Mouse (Mus musculus) granulocyte monocyte progenitor cell, adult 5-6 weeks (primary cell): Measurements from ENCODE around the gene Olfr676. TPM values are rescaled to one million over a fixed set of nuclear protein-coding genes. Genes with fewer than 3 reads are reported as not detected.
"Not testable (repeated sequence)": the region's sequence is repeated elsewhere in the genome, so short reads cannot be mapped to it uniquely, and the experiment has no call there.

Source experiments
- ATAC-seq: replicated peaks from 2 replicates; pipeline ENCODE4 v1.8.0; 2016; ENCODE audit warnings: mild to moderate bottlenecking, moderate TSS enrichment, inconsistent platforms; ENCODE audit not compliant: poor library complexity, severe bottlenecking
- total RNA-seq, 2 experiments: library from RNA; stranded (forward) in 1 of 2; stranded (reverse) in 1 of 2; fragments of 200-712, 200-1000 nt in 1 of 2; fragments of >200 nt in 1 of 2; fragmentation: Nextera tagmentation in 1 of 2; gene quantifications; 2 replicates each; pipeline ENCODE4 v1.2.3; 2014 to 2017

Olfr676 gene
- total RNA-seq (2014; fragmentation: Nextera tagmentation) (not detected in 2 replicates), total RNA-seq (2017) (not detected in 2 replicates)

DNA sequence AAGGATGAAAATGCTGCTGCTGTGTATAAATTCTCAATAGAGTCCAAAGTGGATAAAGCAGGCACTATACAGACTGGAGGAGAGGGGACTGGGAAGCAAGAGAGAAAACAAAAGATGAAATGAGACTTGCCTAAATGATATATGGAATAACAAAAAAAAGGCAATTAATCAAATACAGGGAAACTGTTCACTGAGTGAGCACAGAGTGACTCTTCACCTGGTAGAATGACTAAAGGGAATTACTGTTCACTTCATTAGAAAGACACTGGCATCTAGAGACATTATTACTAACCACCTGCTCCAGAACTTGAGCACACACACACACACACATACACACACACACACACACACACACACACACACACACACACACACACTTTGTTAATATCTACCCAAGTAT, at the start of gene Olfr676:
TSS of gene Olfr676 (plus strand) at position 301 of the 400 bp plus-strand sequence.
- ATAC-seq: no peak

DNA sequence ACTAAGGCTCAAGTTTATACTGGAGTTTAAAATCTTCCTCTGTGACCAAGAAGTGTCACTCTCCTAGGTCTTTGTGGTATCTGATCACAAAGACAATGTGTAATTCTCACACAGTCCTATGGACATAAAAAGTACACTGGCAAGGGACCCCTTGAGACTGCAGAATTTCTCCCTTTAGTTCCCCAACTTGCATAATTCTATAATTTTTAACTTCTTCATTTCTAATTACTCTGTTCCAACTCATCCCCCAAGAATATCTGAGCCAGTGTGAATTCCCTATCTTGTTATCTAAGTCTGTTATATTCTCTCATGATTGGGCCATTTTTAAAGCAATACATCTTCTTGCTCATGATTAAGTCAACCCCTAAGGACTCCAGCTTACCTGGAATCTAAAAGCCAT, 30.6 kb upstream of the Olfr676 start, which contains the start of gene Olfr672:
TSS of gene Olfr672 (minus strand) at position 101 of the 400 bp plus-strand sequence.
- ATAC-seq: no peak

DNA sequence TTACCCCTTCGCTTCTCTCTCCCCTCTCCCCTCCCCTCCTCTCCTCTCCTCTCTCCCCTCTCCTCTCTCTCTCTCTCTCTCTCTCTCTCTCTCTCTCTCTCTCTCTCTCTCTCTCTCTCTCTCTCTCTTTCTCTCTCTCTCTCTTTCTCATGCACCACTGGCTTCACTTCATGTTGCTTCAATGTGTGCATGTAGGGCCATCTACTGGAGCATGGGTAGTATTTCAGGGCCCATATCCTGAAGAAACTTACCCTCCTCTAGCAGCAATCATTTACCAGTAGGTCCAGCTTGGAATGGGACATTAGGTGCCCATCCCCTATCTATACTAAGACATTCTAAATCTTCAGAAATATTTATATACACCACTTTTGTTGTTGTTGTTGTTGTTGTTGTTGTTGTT, 10.0 kb upstream of the Olfr676 start:
- no peak for ATAC-seq

DNA sequence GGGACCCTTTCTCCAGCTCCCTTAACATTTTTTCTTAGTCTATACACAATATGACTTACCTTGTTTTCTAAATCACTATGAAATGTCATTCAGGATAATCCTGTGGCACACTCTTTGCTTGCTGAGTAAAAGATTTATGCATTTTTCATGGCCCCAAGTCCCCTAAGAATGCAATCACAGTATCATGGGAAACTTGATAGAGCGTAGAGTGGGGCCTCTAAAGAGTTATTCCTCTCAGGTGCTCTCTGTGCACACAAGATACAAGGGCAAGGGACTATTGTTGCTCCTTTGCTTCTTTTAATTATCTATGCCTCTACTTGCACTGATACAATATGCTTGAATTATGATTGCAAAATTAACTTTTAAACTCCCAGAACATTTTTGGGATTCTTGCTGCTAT, 4.1 kb upstream of the Olfr676 start, which contains the start of gene Olfr675:
TSS of gene Olfr675 (minus strand) at position 101 of the 400 bp plus-strand sequence.
- ATAC-seq: no peak

DNA sequence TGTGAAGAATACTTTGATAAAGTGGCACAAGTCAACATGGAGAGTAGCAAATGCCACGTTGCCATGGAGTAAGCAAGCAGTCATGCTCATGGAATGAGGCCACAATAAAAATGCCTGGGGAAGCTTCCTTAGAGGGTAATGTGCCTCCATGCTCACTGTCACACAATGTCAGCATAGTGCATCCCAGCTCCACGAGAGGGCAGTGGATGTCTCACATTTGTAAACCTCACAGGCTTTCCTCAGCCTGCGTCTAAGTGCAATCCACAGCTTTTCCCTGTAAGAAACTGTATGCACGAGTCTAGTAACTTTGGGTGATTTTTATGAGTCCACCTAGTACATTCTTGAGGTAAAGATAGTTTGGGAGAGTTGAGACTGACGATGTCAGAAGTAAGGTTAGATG, 1.3 kb downstream of the Olfr676 start:
- ATAC-seq: not testable (repeated sequence)

DNA sequence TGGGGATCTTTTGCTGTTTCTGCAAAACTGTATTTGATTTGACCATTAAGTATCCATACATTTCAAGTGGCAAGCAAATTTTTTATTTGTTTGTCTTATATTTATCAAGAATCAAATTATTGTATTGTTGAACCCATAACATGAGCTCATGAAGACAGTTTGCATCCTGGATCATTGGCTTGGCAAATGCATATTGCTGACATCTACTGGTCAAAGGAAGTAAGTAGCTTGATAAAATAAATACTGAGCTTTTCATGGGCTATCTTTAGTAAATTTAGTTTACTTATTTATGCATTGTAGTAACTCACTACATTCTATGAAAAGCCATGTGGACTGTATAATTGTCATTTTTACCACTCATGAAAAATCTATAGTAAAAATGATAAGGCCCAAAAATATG, 26.5 kb downstream of the Olfr676 start:
- no peak for ATAC-seq

DNA sequence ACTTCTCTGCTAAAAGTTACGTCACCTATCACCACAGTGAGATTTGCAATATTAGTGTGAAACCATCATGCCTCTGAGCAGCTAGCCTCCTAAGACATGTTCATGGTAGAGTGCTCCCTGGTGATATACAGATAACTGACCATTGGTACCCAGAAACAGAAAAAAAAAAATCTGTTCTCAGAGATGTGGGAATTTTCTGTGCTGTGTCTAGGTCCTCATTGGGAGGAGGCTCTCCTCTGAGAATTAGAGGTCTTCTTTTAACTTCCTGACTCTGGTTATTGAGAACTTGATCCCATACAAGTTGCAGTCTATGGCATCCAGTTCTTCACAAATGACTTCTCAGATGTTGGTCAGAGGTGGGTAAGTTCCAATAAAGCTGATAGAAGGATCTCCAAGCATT, 31.7 kb downstream of the Olfr676 start, which contains the start of gene Olfr678:
TSS of gene Olfr678 (plus strand) at position 301 of the 400 bp plus-strand sequence.
- ATAC-seq: no peak

DNA sequence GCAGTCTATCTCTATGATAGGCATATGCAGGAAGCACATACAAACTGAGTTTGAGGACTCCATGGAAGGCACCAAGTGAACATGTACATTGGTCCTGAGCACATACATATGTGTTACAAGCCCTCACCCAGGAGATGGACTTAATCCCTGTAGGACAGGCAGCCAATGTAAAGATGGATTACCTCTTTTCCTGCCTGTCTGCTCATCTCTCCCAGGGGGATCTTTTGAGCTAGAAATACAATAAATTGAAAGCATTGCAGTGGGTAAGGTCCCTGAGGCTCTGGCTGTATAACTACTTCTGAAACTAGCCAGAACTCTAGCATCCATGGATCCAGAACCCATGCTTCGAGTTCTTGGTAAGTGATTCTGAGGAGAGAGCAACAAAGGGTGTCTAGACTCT, 48.4 kb downstream of the Olfr676 start, which contains the start of gene Olfr679:
TSS of gene Olfr679 (plus strand) at position 301 of the 400 bp plus-strand sequence.
- no peak for ATAC-seq

Other genes with a start within 250 kb of the Olfr676 start
- not detected in 2 replicates for gene Usp17lb, start 190.1 kb upstream of the Olfr676 start, total RNA-seq (2014; fragmentation: Nextera tagmentation)
- gene Usp17lb, start 190.1 kb upstream of the Olfr676 start, total RNA-seq (2017): not detected in 2 replicates
- not detected in 2 replicates for gene Usp17la, start 175.7 kb upstream of the Olfr676 start, total RNA-seq (2014; fragmentation: Nextera tagmentation)
- not detected in 2 replicates for gene Usp17la, start 175.7 kb upstream of the Olfr676 start, total RNA-seq (2017)
- gene Olfr665, start 154.7 kb upstream of the Olfr676 start, total RNA-seq (2014; fragmentation: Nextera tagmentation): not detected in 2 replicates
- not detected in 2 replicates for gene Olfr665, start 154.7 kb upstream of the Olfr676 start, total RNA-seq (2017)
- gene Olfr666, start 136.7 kb upstream of the Olfr676 start, total RNA-seq (2014; fragmentation: Nextera tagmentation): not detected in 2 replicates
- not detected in 2 replicates for gene Olfr666, start 136.7 kb upstream of the Olfr676 start, total RNA-seq (2017)
- not detected in 2 replicates for gene Olfr667, start 111.2 kb upstream of the Olfr676 start, total RNA-seq (2014; fragmentation: Nextera tagmentation)
- not detected in 2 replicates for gene Olfr667, start 111.2 kb upstream of the Olfr676 start, total RNA-seq (2017)
- gene Olfr668, start 104.6 kb upstream of the Olfr676 start, total RNA-seq (2014; fragmentation: Nextera tagmentation): not detected in 2 replicates
- not detected in 2 replicates for gene Olfr668, start 104.6 kb upstream of the Olfr676 start, total RNA-seq (2017)
- not detected in 2 replicates for gene Olfr669, start 98.5 kb upstream of the Olfr676 start, total RNA-seq (2014; fragmentation: Nextera tagmentation)
- not detected in 2 replicates for gene Olfr669, start 98.5 kb upstream of the Olfr676 start, total RNA-seq (2017)
- not detected in 2 replicates for gene Olfr670, start 70.1 kb upstream of the Olfr676 start, total RNA-seq (2014; fragmentation: Nextera tagmentation)
- gene Olfr670, start 70.1 kb upstream of the Olfr676 start, total RNA-seq (2017): not detected in 2 replicates
- not detected in 2 replicates for gene Olfr671, start 53.6 kb upstream of the Olfr676 start, total RNA-seq (2014; fragmentation: Nextera tagmentation)
- not detected in 2 replicates for gene Olfr671, start 53.6 kb upstream of the Olfr676 start, total RNA-seq (2017)
- gene Olfr672, start 30.7 kb upstream of the Olfr676 start, total RNA-seq (2014; fragmentation: Nextera tagmentation): not detected in 2 replicates
- not detected in 2 replicates for gene Olfr672, start 30.7 kb upstream of the Olfr676 start, total RNA-seq (2017)
- gene Olfr675, start 4.2 kb upstream of the Olfr676 start, total RNA-seq (2014; fragmentation: Nextera tagmentation): not detected in 2 replicates
- gene Olfr675, start 4.2 kb upstream of the Olfr676 start, total RNA-seq (2017): not detected in 2 replicates
- gene Olfr677, start 18.7 kb downstream of the Olfr676 start, total RNA-seq (2014; fragmentation: Nextera tagmentation): not detected in 2 replicates
- gene Olfr677, start 18.7 kb downstream of the Olfr676 start, total RNA-seq (2017): not detected in 2 replicates
- gene Olfr678, start 31.8 kb downstream of the Olfr676 start, total RNA-seq (2014; fragmentation: Nextera tagmentation): not detected in 2 replicates
- not detected in 2 replicates for gene Olfr678, start 31.8 kb downstream of the Olfr676 start, total RNA-seq (2017)
- not detected in 2 replicates for gene Olfr679, start 48.5 kb downstream of the Olfr676 start, total RNA-seq (2014; fragmentation: Nextera tagmentation)
- gene Olfr679, start 48.5 kb downstream of the Olfr676 start, total RNA-seq (2017): not detected in 2 replicates
- gene Olfr680-ps1, start 60.1 kb downstream of the Olfr676 start, total RNA-seq (2014; fragmentation: Nextera tagmentation): not detected in 2 replicates
- gene Olfr680-ps1, start 60.1 kb downstream of the Olfr676 start, total RNA-seq (2017): not detected in 2 replicates
- not detected in 2 replicates for gene Olfr681, start 84.1 kb downstream of the Olfr676 start, total RNA-seq (2014; fragmentation: Nextera tagmentation)
- not detected in 2 replicates for gene Olfr681, start 84.1 kb downstream of the Olfr676 start, total RNA-seq (2017)
- not detected in 2 replicates for gene Olfr683, start 114.3 kb downstream of the Olfr676 start, total RNA-seq (2014; fragmentation: Nextera tagmentation)
- gene Olfr683, start 114.3 kb downstream of the Olfr676 start, total RNA-seq (2017): not detected in 2 replicates
- gene Olfr684, start 131.0 kb downstream of the Olfr676 start, total RNA-seq (2014; fragmentation: Nextera tagmentation): not detected in 2 replicates
- not detected in 2 replicates for gene Olfr684, start 131.0 kb downstream of the Olfr676 start, total RNA-seq (2017)
- not detected in 2 replicates for gene Olfr685, start 153.3 kb downstream of the Olfr676 start, total RNA-seq (2014; fragmentation: Nextera tagmentation)
- not detected in 2 replicates for gene Olfr685, start 153.3 kb downstream of the Olfr676 start, total RNA-seq (2017)
- gene Olfr686, start 174.8 kb downstream of the Olfr676 start, total RNA-seq (2014; fragmentation: Nextera tagmentation): not detected in 2 replicates
- gene Olfr686, start 174.8 kb downstream of the Olfr676 start, total RNA-seq (2017): not detected in 2 replicates